Mouse (Mus musculus) embryo, embryonic 9.5 days (tissue): ENCODE data around the gene Gja10.

ENCODE experiments used
- DNase-seq: peaks from one replicate; pipeline ENCODE4 v3.0.0-alpha.2; 2017; ENCODE audit errors: extremely low spot score

Gja10 gene

GRCm38 (mm10) chr4:32560724-32561554, 41.6 kb downstream of the Gja10 start:
- no peak for DNase-seq

- DNase-seq, result no peak
Measured at GRCm38 (mm10) chr4:32560246-32560645, 42.3 kb downstream of the Gja10 start.

GRCm38 (mm10) chr4:32555506-32555905, 47.1 kb downstream of the Gja10 start:
- no peak for DNase-seq

- peak; percentile 55 for DNase-seq
Measured at GRCm38 (mm10) chr4:32551337-32551736, 51.2 kb downstream of the Gja10 start.

GRCm38 (mm10) chr4:32549150-32549549, 53.4 kb downstream of the Gja10 start:
- DNase-seq, result no peak
